15 mouse cellular contexts compared by ENCODE assay signal in the genomic region with DNA sequence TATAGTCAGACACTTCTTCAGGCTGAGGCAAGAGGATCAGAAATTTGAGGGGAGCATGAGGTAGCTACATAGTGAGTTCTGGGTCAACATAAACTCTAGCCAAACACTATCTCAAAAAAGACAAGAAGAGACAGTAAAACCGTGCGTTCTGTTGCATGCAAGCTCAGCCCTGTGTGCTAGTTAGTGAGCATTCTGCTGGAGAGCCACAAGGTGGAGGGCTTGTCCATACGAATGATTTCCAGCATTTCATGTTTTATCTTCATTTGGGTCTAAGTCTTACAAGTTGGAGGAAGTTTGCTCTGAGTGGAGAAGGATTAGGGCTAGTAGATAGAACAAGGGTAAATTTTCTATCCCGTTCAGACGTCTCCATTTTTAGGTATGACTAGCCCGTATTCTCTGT. TPM values are rescaled to one million over a fixed set of nuclear protein-coding genes. Genes with fewer than 3 reads are reported as not detected.
DNase-seq lines count a peak whose midpoint lies in the region; ATAC-seq and TF ChIP-seq lines count a peak whose summit lies in the region.
"Had no signal": no experiment of that assay in that cellular context is flagged by ENCODE, and none has a peak within 500 bp of the region (broad histone marks: within the 10 kb centered on the region; RNA-seq: fewer than 3 reads in every experiment).

No protein-coding gene starts in this region.

- no peaks in the 10 kb centered on the region for H3K4me1 ChIP-seq in heart, adult 2 months (ENCODE audit: control insufficient read depth, insufficient read depth, low read length)
- no peaks in the 10 kb centered on the region for H3K4me1 ChIP-seq in liver, embryonic 14.5 days (replicated peaks; ENCODE audit: control insufficient read depth in 2 of 2, insufficient read depth in 2 of 2, low read length in 1 of 2)
- H3K4me1 ChIP-seq: neural tube, embryonic 13.5 days had no signal

- no peak for DNase-seq in heart, adult 2 months
- no peak for DNase-seq in heart, postnatal 36 days
- DNase-seq in liver, embryonic 14.5 days (ENCODE audit: low read depth in 3 of 3, low spot score in 3 of 3), result no peak
- no peak for DNase-seq in liver
- peak; percentile 3 for DNase-seq in MEL-GATA-1-ER (ENCODE audit: extremely low read depth, low read depth)
- peak; percentile 44 for DNase-seq in forelimb bud, embryonic 11.5 days (ENCODE audit: low read depth, low spot score)
- DNase-seq in right cerebral cortex, postnatal 14 days, result no peak
- DNase-seq: adrenal gland, postnatal 10 days; cerebellum, adult 9-10 months; thymus, adult 18-20 months had no signal

- intact Hi-C loops in heart, adult 2 months (cut with DNase I), result no loop called here
- intact Hi-C loops in heart, postnatal 36 days (cut with DNase I), result no loop called here

- H3K36me3 ChIP-seq in heart, adult 2 months (ENCODE audit: control insufficient read depth, insufficient read depth, low read length), result no peaks in the 10 kb centered on the region
- H3K36me3 ChIP-seq in liver, embryonic 14.5 days (replicated peaks; ENCODE audit: control insufficient read depth, insufficient read depth, low read depth), result peaks cover 3% of the 10 kb centered on the region; the same call in 1 of the 2 replicates

- H3K27me3 ChIP-seq in heart, adult 2 months (ENCODE audit: control insufficient read depth, insufficient read depth, low read length), result no peaks in the 10 kb centered on the region
- H3K27me3 ChIP-seq in liver, embryonic 14.5 days (ENCODE audit: control insufficient read depth, insufficient read depth, low read length), result no peaks in the 10 kb centered on the region
- H3K27me3 ChIP-seq: neural tube, embryonic 13.5 days had no signal

- TF ChIP-seq POLR2A in heart, adult 2 months (IDR thresholded peaks at IDR 0.05; ENCODE audit: insufficient read depth, low read depth, low read length), result no peak

- no peak for TF ChIP-seq EP300 in heart, adult 2 months (IDR thresholded peaks at IDR 0.05; ENCODE audit: insufficient read depth, low read depth, low read length)
- no peak for TF ChIP-seq EP300 in liver, embryonic 14.5 days (IDR thresholded peaks at IDR 0.05; ENCODE audit: low read depth)

- no peak overlapping the region for H3K4me2 ChIP-seq in liver, embryonic 14.5 days (ENCODE audit: low read depth)
- H3K4me2 ChIP-seq: heart, embryonic 11.5 days; neural tube, embryonic 13.5 days had no signal

- WGBS in heart, adult 2 months, result 77% methylated on average over 6 of the region's 6 CpGs
- 70% methylated on average over 6 of the region's 6 CpGs for WGBS in liver, embryonic 14.5 days (ENCODE audit: insufficient replicate concordance)

- H3K4me3 ChIP-seq in heart, adult 2 months, result no peak overlapping the region
- no peak overlapping the region for H3K4me3 ChIP-seq in liver, embryonic 14.5 days (ENCODE audit: insufficient read depth in 1 of 2, low read depth in 2 of 2, low read length in 2 of 2)
- H3K4me3 ChIP-seq: neural tube, embryonic 13.5 days had no signal

- H3K79me2 ChIP-seq in heart, adult 2 months (replicated peaks; ENCODE audit: control insufficient read depth, insufficient read depth, low read length), result no peaks in the 10 kb centered on the region

- no peak for ATAC-seq in liver, embryonic 14.5 days (ENCODE audit: insufficient read depth)
- no peak for ATAC-seq in cerebellum, adult (ENCODE audit: insufficient number of reproducible peaks, low FRiP score, low TSS enrichment)
- ATAC-seq: inflammation-experienced regulatory T-cells, adult 6 months had no signal

- no peaks in the 10 kb centered on the region for H3K9me3 ChIP-seq in liver, embryonic 14.5 days (ENCODE audit: control insufficient read depth, low read length)
- H3K9me3 ChIP-seq: neural tube, embryonic 13.5 days had no signal

- no peak overlapping the region for H3K27ac ChIP-seq in heart, adult 2 months
- H3K27ac ChIP-seq in liver, embryonic 14.5 days, result no peak overlapping the region
- H3K27ac ChIP-seq: macrophage; neural tube, embryonic 13.5 days had no signal

- TF ChIP-seq CTCF in heart, adult 2 months (IDR thresholded peaks at IDR 0.05), result peak; percentile 38
- TF ChIP-seq CTCF in liver, embryonic 14.5 days (IDR thresholded peaks at IDR 0.05; ENCODE audit: low read depth), result peak; percentile 23; the same call in 1 of the 2 replicates

- no peak overlapping the region for H3K9ac ChIP-seq in heart, adult 2 months (ENCODE audit: low read depth, low read length)
- no peak overlapping the region for H3K9ac ChIP-seq in liver, embryonic 14.5 days (replicated peaks)
- H3K9ac ChIP-seq: neural tube, embryonic 13.5 days had no signal

RNA-seq across cellular contexts. Expression of a gene that starts 28.4 kb away (rescaled TPM):
- 1 to 10 TPM; 8.7 to 9.3 TPM for total RNA-seq in heart, adult 2 months (2021)
- 2.8 and 6.1 TPM in 2 replicates for polyA plus RNA-seq in heart, adult 2 months (2012; rRNA removed)
- total RNA-seq in heart, postnatal 36 days (2021), result 10 to 100 TPM in 1 of 2 experiments, 1 to 10 TPM in 1; 9.8 to 10.5 TPM
- 1.9 and 3.2 TPM in 2 replicates for polyA plus RNA-seq in liver, embryonic 14.5 days (2012; rRNA removed)
- 8.0 and 10.3 TPM in 2 replicates for polyA plus RNA-seq in liver, embryonic 14.5 days (2014; fragmentation: Nextera tagmentation; extraction: Ambion mirVana)

RNA-seq across cellular contexts. Expression of a gene that starts 28.5 kb away (rescaled TPM):
- 1 to 10 TPM; 1.8 to 2.0 TPM for total RNA-seq in heart, adult 2 months (2021)
- 4.1 and 4.2 TPM in 2 replicates for polyA plus RNA-seq in heart, adult 2 months (2012; rRNA removed)
- total RNA-seq in heart, postnatal 36 days (2021), result 1 to 10 TPM; 1.2 to 2.7 TPM
- polyA plus RNA-seq in liver, embryonic 14.5 days (2012; rRNA removed), result 0.22 and 0.25 TPM in 2 replicates
- polyA plus RNA-seq in liver, embryonic 14.5 days (2014; fragmentation: Nextera tagmentation; extraction: Ambion mirVana), result 0.52 and 0.62 TPM in 2 replicates
- polyA plus RNA-seq: inflammation-experienced regulatory T-cells, adult 6 months had no signal

Comparison
In these comparisons a context has a peak if more than half of its experiments do, and no peak if none do; other contexts are left out.
1. DNase-seq: peak in MEL-GATA-1-ER (single experiment) and forelimb bud, embryonic 11.5 days (single experiment); none in heart, adult 2 months (0 of 2), heart, postnatal 36 days (0 of 2), liver, embryonic 14.5 days (0 of 3), liver (single experiment) and right cerebral cortex, postnatal 14 days (single experiment).